Mouse (Mus musculus): Measurements from ENCODE around the gene Utp20. TPM values are rescaled to one million over a fixed set of nuclear protein-coding genes. Genes with fewer than 3 reads are reported as not detected.

The Utp20 gene
- total RNA-seq, 1 experiment: 136 TPM

- peaks cover 54% of the 10 kb centered on the region for H3K36me3 ChIP-seq (ENCODE audit: control insufficient read depth, insufficient read depth, low read length, poor library complexity, severe bottlenecking)
- no peaks in the 10 kb centered on the region for H3K9me3 ChIP-seq (ENCODE audit: control insufficient read depth, insufficient read depth, low read depth, low read length)
- no peaks in the 10 kb centered on the region for H3K4me1 ChIP-seq (ENCODE audit: control insufficient read depth in 2 of 2, insufficient read depth in 2 of 2, low read length in 2 of 2, poor library complexity in 1 of 2)
- no peak overlapping the region for H3K9ac ChIP-seq (ENCODE audit: insufficient read depth, low read depth, low read length, poor library complexity, severe bottlenecking)
- DNase-seq (ENCODE audit: low read depth, low spot score): no peak
- TF ChIP-seq CHD2 (IDR thresholded peaks at IDR 0.05; ENCODE audit: low read depth, low read length) (no peak), HCFC1 (IDR thresholded peaks at IDR 0.05; ENCODE audit: borderline replicate concordance, insufficient read depth, low read length) (no peak), MAFK (IDR thresholded peaks at IDR 0.05; ENCODE audit: insufficient read depth, low read depth, low read length) (no peak)
- no peak overlapping the region for H3K4me3 ChIP-seq (ENCODE audit: insufficient read depth in 1 of 2, low read depth in 1 of 2, low read length in 2 of 2, poor library complexity in 1 of 2, severe bottlenecking in 1 of 2)
- in situ Hi-C loops (cut with MboI; ENCODE audit: low sequenced_read_pairs in 2 of 2, unreplicated experiment in 2 of 2): no loop called here
- no peak overlapping the region for H3K27ac ChIP-seq (ENCODE audit: insufficient read depth, low read depth, low read length, poor library complexity, severe bottlenecking)
Observed at GRCm38 (mm10) chr10:88796939-88797338, 29.7 kb downstream of the Utp20 start.

GRCm38 (mm10) chr10:88795226-88795625 lies 31.4 kb downstream of the Utp20 start:
- no peak for TF ChIP-seq ZC3H11A (IDR thresholded peaks at IDR 0.05; ENCODE audit: borderline replicate concordance, low read depth, low read length)
- TF ChIP-seq CHD2 (IDR thresholded peaks at IDR 0.05; ENCODE audit: low read depth, low read length): no peak
- DNase-seq (ENCODE audit: low read depth, low spot score): no peak
- H3K36me3 ChIP-seq (ENCODE audit: control insufficient read depth, insufficient read depth, low read length, poor library complexity, severe bottlenecking): peaks cover 58% of the 10 kb centered on the region
- H3K9me3 ChIP-seq (ENCODE audit: control insufficient read depth, insufficient read depth, low read depth, low read length): no peaks in the 10 kb centered on the region
- no peak overlapping the region for H3K9ac ChIP-seq (ENCODE audit: insufficient read depth, low read depth, low read length, poor library complexity, severe bottlenecking)
- in situ Hi-C loops (cut with MboI; ENCODE audit: low sequenced_read_pairs in 2 of 2, unreplicated experiment in 2 of 2): no loop called here
- H3K4me3 ChIP-seq (ENCODE audit: insufficient read depth in 1 of 2, low read depth in 1 of 2, low read length in 2 of 2, poor library complexity in 1 of 2, severe bottlenecking in 1 of 2): no peak overlapping the region
- no peak overlapping the region for H3K27ac ChIP-seq (ENCODE audit: insufficient read depth, low read depth, low read length, poor library complexity, severe bottlenecking)
- no peaks in the 10 kb centered on the region for H3K4me1 ChIP-seq (ENCODE audit: control insufficient read depth in 2 of 2, insufficient read depth in 2 of 2, low read length in 2 of 2, poor library complexity in 1 of 2)

GRCm38 (mm10) chr10:88794606-88795005 lies 32.0 kb downstream of the Utp20 start:
- TF ChIP-seq HCFC1 (IDR thresholded peaks at IDR 0.05; ENCODE audit: borderline replicate concordance, insufficient read depth, low read length): no peak
- TF ChIP-seq CHD2 (IDR thresholded peaks at IDR 0.05; ENCODE audit: low read depth, low read length): no peak
- TF ChIP-seq ZNF384 (IDR thresholded peaks at IDR 0.05; ENCODE audit: low read depth, low read length): no peak
- no peak for TF ChIP-seq ZC3H11A (IDR thresholded peaks at IDR 0.05; ENCODE audit: borderline replicate concordance, low read depth, low read length)
- TF ChIP-seq MAFK (IDR thresholded peaks at IDR 0.05; ENCODE audit: insufficient read depth, low read depth, low read length): no peak
- peaks cover 55% of the 10 kb centered on the region for H3K36me3 ChIP-seq (ENCODE audit: control insufficient read depth, insufficient read depth, low read length, poor library complexity, severe bottlenecking)
- no peak overlapping the region for H3K9ac ChIP-seq (ENCODE audit: insufficient read depth, low read depth, low read length, poor library complexity, severe bottlenecking)
- H3K4me3 ChIP-seq (ENCODE audit: insufficient read depth in 1 of 2, low read depth in 1 of 2, low read length in 2 of 2, poor library complexity in 1 of 2, severe bottlenecking in 1 of 2): no peak overlapping the region
- no peaks in the 10 kb centered on the region for H3K4me1 ChIP-seq (ENCODE audit: control insufficient read depth in 2 of 2, insufficient read depth in 2 of 2, low read length in 2 of 2, poor library complexity in 1 of 2)
- H3K9me3 ChIP-seq (ENCODE audit: control insufficient read depth, insufficient read depth, low read depth, low read length): no peaks in the 10 kb centered on the region
- no peak for DNase-seq (ENCODE audit: low read depth, low spot score)
- no peak overlapping the region for H3K27ac ChIP-seq (ENCODE audit: insufficient read depth, low read depth, low read length, poor library complexity, severe bottlenecking)
- in situ Hi-C loops (cut with MboI; ENCODE audit: low sequenced_read_pairs in 2 of 2, unreplicated experiment in 2 of 2): no loop called here

GRCm38 (mm10) chr10:88793671-88794070 lies 32.9 kb downstream of the Utp20 start:
- TF ChIP-seq CHD2 (IDR thresholded peaks at IDR 0.05; ENCODE audit: low read depth, low read length) (no peak), ZC3H11A (IDR thresholded peaks at IDR 0.05; ENCODE audit: borderline replicate concordance, low read depth, low read length) (no peak), ZNF384 (IDR thresholded peaks at IDR 0.05; ENCODE audit: low read depth, low read length) (no peak), HCFC1 (IDR thresholded peaks at IDR 0.05; ENCODE audit: borderline replicate concordance, insufficient read depth, low read length) (no peak)
- H3K9ac ChIP-seq (ENCODE audit: insufficient read depth, low read depth, low read length, poor library complexity, severe bottlenecking): no peak overlapping the region
- H3K4me3 ChIP-seq (ENCODE audit: insufficient read depth in 1 of 2, low read depth in 1 of 2, low read length in 2 of 2, poor library complexity in 1 of 2, severe bottlenecking in 1 of 2): no peak overlapping the region
- peaks cover 51% of the 10 kb centered on the region for H3K36me3 ChIP-seq (ENCODE audit: control insufficient read depth, insufficient read depth, low read length, poor library complexity, severe bottlenecking)
- H3K9me3 ChIP-seq (ENCODE audit: control insufficient read depth, insufficient read depth, low read depth, low read length): no peaks in the 10 kb centered on the region
- no peak for DNase-seq (ENCODE audit: low read depth, low spot score)
- in situ Hi-C loops (cut with MboI; ENCODE audit: low sequenced_read_pairs in 2 of 2, unreplicated experiment in 2 of 2): no loop called here
- H3K27ac ChIP-seq (ENCODE audit: insufficient read depth, low read depth, low read length, poor library complexity, severe bottlenecking): no peak overlapping the region
- no peaks in the 10 kb centered on the region for H3K4me1 ChIP-seq (ENCODE audit: control insufficient read depth in 2 of 2, insufficient read depth in 2 of 2, low read length in 2 of 2, poor library complexity in 1 of 2)

- no peak for DNase-seq (ENCODE audit: low read depth, low spot score)
Observed at GRCm38 (mm10) chr10:88784513-88784931, 42.1 kb downstream of the Utp20 start.

More at GRCm38 (mm10) chr10:88784513-88784931, 42.1 kb downstream of the Utp20 start:
- H3K9me3 ChIP-seq (ENCODE audit: control insufficient read depth, insufficient read depth, low read depth, low read length): no peaks in the 10 kb centered on the region
- in situ Hi-C loops (cut with MboI; ENCODE audit: low sequenced_read_pairs in 2 of 2, unreplicated experiment in 2 of 2): no loop called here
- peaks cover 26% of the 10 kb centered on the region for H3K36me3 ChIP-seq (ENCODE audit: control insufficient read depth, insufficient read depth, low read length, poor library complexity, severe bottlenecking)
- H3K4me3 ChIP-seq (ENCODE audit: insufficient read depth in 1 of 2, low read depth in 1 of 2, low read length in 2 of 2, poor library complexity in 1 of 2, severe bottlenecking in 1 of 2): no peak overlapping the region
- H3K27ac ChIP-seq (ENCODE audit: insufficient read depth, low read depth, low read length, poor library complexity, severe bottlenecking): no peak overlapping the region
- no peak overlapping the region for H3K9ac ChIP-seq (ENCODE audit: insufficient read depth, low read depth, low read length, poor library complexity, severe bottlenecking)
- no peak for TF ChIP-seq HCFC1 (IDR thresholded peaks at IDR 0.05; ENCODE audit: borderline replicate concordance, insufficient read depth, low read length)
- no peaks in the 10 kb centered on the region for H3K4me1 ChIP-seq (ENCODE audit: control insufficient read depth in 2 of 2, insufficient read depth in 2 of 2, low read length in 2 of 2, poor library complexity in 1 of 2)

Measured in ES-E14 (cell line).